Mouse (Mus musculus): Measurements from ENCODE around the gene Serinc3.

- TF ChIP-seq GATA1 (IDR thresholded peaks at IDR 0.05; ENCODE audit: borderline replicate concordance, low read length) (no peak), FLI1 (IDR thresholded peaks at IDR 0.05; ENCODE audit: low read length) (no peak)
Measured at GRCm38 (mm10) chr2:163613206-163613605, 31.7 kb downstream of the Serinc3 start.

Measured in megakaryocyte, embryonic 14.5 days (primary cell).